Mouse (Mus musculus) monocyte, adult 2 months (primary cell): ENCODE measurements around the gene Itga2.

ENCODE experiments used
- DNase-seq, 2 experiments: peaks; one replicate each; pipeline ENCODE4 v3.0.0; 2022; ENCODE audit warnings: low spot score in 2 of 2, low read depth in 1 of 2

The Itga2 gene

DNA sequence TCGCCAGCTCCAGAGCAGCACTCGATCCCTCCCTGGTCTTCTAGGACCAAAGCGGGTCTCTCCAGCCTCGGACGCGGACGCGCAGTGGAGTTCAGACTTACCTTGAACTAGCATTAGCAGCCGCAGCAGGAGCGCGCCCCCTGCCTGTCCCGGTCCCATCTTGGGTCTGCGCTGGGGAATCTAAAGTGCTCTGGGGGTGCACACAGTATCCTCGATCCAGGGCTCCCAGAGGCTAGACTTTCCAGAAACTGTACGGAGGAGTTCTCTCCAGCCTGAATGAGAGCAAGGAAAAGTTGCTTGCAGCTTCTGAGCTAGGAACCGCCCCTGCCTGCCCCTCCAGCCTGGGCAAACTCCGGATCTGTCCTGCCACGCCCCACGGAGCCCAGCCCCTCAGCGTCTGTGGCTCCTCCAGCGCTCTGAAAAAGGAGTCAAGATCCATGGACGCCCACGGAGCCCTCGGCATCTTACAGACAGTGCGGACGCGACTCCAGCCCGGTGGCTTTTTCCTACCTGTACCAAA lies at the start of gene Itga2:
Itga2 (minus strand) TSS at position 326 of the 520 bp plus-strand sequence.
- no peak for DNase-seq

DNA sequence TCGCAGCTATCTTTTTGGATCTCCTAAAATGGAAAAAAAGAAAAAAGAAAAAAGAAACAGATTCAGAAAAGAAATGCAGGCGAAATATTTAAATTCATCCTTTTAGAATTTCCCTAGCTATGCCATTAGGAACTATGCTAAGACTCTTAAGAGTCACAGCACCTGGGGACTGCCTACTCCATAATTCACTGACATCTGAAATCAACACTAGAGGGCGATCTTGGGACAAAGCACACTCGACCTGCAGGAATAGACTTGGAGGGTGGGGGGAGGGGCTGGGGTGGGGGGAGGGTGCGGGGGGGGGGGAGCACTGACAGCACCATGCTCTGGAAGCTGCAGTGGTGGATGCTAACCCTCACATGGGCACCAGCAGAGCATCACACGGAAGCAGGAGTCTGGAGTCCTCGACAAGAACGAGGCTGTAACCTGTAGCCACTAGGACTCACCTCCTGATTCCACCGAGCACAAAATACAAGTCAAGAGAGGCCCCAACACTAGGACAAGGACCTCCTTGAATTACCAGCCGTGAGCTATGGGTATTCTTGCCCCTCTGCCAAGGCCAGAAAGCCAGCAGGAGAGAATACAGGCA lies 49.0 kb upstream of the Itga2 start:
- no peak for DNase-seq

DNA sequence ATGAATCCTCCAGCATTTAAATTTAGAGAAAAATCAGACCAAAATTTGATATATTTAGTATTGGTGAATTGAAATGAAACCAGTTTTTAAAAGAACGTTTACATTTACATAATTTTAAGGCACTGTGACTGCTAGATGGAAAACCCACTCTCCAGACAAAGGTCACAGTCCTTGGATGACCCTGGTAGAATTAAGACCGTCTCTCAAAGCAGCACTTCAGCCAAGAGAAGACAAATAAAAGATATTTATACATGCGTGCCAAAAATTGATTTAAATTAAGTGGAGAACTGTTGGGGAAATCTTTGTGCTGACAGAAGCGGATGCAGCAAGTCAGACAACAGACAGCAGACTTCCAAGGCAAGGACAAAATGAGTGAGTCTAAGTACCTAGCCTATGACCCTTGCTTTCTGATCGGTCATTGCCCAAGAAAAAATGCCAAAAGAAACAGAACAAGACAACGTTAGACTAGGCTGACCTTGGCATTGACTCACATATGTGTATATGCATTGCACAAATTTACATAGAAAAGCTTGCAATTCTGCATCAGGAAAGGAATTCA lies 42.7 kb upstream of the Itga2 start:
- DNase-seq: no peak

DNA sequence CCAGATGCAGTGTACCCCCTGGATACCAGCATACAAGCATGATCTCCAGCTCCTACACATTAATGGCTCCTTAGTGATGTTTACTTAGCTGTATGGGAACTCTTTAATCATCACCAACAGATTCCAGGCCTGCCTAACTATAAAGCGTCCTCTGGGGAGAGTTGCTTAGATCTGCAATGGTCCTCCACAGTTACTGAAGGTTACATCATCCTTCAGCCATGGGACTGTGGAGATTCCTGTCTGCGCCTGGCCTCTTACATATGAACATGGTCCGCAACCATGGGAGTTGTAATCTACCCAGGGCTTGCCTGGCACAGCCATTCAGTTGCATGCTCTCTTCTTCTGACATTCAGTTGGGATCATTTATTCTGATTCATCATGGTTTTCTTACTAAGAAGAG lies 40.0 kb upstream of the Itga2 start:
- no peak for DNase-seq

DNA sequence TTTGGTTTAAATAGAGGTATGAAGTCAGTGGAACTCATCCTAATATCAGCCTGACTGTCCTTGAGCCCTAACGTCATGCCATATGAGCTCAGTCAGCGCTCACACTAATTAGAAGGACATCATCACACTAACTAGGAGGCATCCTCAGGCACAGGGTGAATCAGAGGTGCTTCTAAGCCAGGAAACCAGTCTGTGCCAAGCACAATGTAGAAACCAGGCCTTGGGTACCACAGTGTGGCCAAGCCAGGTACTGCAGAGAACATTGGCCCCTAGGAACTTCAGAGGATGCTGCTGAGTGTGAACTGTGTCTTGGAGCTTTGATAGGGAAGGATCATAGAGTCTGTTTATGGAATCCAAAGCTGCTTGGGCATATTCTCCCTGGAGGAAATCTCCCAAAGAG lies 32.3 kb upstream of the Itga2 start:
- peak; percentile 6 to 19 for DNase-seq

DNA sequence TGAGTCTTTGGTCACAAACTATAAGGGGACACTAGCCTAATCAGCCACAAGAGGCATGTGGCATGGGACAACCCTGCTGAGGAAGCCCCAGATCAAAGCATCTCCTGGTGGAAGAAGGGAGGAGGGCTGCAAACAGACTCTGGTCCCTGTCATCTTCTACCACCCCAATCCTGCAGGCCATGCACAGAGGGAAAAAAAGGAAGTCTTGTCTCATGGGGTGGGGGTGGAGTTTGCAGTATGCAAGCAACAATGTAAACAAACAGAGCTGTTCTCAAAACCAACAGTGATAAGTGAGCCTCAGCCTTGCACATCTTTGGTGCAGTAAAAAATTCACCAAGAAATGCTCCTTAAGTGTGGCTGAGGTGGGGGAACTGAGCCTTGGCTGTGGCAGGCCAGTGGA lies 22.6 kb upstream of the Itga2 start:
- DNase-seq: no peak

DNA sequence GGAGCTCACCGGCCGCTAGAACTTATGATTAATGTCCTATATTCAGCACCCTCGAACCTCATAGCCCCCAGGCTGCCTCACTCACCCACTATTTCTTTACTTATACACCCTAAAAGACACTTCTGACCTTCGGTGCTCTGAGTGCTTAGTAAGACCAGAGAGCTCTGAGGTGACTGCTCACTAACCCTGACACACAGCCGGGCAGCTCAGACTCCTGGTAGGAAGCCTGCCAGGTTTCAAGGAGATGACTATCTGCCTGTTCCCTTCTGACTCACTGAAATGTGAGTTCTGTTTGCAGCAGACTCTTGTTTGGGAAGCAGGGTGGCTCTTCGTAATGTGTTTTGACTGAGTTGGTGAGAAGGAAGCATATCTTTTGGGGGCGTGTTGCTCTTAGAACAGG lies 1.6 kb upstream of the Itga2 start:
- no peak for DNase-seq

DNA sequence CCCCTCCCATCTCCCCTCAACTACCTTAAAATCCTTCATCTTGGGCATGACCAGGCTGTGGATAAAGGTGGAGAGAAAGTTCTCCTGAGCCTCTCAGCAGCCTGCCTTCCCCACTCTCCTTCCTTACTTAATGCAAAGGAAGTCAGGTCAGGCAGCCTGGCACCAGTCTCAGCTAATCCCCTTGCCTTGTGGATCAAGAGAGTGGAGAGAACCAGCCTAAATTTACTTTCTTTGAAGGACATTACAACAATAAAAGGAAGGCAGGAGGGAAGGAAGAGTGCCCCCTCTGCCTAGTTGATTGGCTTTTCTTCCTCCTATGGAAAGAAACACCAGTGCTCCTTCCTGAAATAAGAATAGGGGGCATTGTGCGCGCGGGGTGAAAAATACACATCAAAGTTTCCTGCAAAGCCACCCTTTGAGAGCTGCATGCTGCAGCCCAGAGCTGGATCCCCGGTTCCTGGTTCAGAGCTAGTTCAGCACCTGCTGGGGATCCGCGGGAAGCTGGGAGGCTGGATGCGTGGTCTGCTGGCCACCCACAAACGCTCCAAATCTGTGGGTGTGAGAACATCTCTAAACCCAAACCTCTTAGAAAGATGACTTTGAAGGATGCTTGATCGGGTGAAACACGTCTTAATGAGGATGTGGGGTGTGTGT lies 777 bp downstream of the Itga2 start:
- no peak for DNase-seq

DNA sequence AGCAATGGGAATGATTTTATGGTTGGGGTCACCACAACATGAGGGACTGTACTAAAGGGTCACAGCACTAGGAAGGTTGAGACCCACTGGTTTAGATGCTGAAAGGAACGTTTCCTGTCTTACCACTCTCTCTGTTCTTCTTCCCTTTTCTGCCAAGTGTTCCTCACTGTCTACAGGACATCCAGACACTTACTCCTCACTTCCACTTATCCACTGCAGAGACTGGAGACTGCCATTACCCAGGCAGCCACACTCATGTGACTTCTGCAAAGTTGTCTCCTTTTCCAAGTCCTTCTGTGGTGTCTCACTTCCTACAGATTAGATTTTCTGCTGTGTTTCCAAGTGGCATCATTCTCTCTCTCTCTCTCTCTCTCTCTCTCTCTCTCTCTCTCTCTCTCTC lies 7.1 kb downstream of the Itga2 start:
- DNase-seq: no peak

DNA sequence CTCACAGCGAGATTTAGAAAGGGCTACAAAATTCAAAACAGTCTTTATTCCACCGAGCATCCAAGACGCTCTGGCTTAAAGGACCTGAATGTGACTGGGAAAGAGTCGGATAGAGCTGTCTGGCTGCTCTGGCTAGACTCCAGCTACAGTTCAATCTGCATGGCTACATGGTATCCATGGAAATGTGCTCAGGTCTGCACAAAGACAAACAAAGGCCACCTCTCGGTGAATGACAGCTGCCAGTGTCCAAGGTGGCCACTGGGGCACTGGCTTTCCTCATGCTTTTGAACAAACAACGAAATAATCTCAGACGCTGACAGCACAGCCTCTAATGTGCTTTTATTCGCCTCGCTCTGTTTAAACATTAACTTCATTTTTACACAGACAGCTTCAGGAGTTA lies 8.6 kb downstream of the Itga2 start:
- DNase-seq: no peak

DNA sequence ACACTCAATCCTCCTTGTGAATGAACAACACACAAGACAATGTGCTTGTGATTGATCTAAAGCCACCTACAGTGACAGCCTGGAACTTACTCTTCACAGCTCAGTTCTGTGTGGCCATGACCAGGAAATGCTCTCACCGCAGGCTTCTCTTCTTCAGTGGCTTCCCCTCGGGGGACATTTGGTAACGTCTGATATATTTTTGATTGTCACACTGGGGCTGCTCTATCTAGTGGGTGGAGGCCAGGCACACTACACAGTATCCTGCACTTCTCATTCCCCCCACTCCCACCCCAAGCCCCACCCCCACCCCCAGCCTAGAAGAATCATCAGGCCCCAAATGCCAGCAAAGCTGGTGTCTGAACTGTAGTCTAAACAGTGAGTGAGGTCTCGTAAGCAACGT lies 16.1 kb downstream of the Itga2 start:
- DNase-seq: no peak

DNA sequence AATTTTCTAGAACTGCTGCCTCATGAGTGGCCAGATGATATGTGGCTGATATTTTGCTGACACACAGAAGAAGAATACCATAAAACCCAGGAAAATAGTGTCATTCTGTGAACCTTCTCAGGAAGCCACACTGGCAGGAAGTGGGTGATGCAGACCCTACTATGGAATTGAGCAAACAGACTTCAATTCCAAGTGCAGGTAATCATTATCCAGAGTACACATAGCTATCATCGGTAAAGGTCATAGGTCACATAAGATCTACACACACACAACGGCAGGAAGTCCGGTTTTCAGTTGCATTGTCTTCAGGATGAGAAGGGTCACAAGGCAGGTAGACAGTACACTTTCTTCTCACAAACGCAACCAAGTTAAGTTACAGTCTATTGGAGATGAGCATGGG lies 16.9 kb downstream of the Itga2 start:
- no peak for DNase-seq

DNA sequence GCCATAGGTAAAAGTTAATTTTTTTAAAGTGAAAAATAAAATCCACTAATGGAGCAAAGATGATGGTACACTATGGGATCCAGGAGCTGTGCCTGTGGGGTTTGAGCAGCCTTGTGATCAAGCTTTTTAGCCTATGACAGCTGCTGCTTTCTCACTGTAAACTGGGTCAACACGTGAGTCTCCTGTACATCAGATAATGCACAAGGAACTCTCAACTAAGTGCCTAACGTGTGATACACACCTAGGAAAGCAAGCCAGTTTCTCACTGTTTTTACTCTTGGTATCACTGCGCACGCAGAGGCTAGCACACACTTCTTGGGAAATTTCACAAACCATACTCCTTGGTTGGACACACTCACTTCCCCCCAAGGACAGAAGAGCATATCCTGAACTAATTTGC lies 17.3 kb downstream of the Itga2 start:
- no peak for DNase-seq

DNA sequence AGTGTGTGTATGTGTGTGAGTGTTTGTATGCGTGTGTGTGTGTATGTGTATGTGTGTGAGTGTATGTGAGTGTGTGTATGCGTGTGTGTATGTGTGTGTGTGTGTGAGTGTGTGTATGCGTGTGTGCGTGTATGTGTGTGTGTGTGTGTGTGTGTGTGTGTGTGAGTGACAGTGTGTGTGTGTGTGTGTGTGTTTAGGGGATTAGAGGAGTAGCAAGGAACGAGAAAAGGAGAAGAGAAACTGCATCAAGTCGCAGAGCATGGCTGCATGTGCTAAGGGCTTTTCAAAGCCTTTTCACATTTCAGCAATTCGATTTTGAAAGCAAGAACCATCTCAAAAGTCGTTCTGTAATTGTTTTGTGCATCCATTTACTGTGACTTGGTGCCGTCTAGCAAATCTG lies 21.3 kb downstream of the Itga2 start:
- no peak for DNase-seq

DNA sequence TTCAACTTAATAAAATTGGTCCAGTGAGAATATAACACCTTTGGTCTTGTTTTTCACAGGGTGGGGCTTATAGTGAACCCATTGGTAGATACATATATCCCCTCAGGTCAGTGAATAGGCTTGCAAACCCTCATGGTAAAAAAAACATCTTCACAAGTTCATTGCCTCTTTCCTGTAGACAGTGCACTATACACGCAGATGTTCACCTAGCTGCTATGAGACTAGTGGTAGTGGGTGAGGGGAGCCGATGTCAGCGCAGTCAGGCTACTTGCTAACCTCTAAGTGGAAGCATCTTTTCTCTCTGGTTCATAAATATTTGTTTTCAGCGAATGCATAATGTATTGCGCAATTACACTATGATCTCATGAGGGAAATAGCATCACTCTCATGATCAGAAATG lies 22.4 kb downstream of the Itga2 start:
- DNase-seq: no peak

DNA sequence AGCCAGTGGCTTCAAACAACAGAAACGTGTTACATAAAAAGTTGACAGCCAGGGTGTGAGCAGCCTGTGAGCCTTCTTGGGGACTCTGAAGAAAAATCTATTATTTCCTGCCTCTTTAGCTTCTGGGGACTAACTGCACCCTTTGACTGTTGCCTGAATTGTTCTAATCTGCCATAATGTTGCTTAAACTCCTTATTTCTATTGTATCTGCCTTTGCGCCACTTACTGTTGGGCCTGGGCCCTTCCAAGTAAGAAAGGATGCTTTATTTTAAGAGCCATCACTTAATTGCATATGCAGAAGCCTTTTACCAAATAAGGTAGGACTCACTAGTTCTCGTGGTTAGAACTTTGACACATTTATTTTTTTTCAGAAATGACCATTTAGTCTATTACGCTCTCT lies 24.0 kb downstream of the Itga2 start:
- DNase-seq: no peak

DNA sequence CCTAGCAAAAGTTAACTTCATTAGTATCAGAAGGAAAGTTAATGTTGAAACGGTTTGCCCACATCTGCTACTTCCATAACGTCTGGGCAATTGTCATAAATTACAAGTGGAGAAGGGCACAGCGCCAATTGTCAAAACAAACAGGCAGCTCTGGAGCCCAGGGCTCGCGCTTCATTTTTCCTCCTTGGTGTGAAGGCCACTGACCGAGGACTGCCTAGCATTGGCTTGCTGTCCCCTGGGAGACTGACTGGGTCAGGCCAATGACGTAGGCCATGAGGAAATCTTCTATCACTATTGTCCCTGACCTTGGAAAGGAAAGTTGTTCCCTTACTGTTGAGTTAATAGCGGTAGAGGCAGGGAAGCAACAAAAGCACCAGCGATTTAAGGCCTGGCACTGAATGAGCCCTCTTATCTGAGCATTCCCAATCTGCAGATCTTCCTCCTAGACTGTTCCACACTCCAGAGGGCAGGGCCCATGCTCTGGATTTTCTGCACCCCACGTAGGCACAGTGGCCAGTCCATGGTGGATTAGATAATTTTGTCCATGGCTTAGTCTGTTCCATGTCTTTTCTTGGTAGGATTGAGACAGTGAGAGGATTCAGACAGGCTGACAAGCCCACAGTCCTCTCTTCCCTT lies 35.0 kb downstream of the Itga2 start:
- DNase-seq: no peak

DNA sequence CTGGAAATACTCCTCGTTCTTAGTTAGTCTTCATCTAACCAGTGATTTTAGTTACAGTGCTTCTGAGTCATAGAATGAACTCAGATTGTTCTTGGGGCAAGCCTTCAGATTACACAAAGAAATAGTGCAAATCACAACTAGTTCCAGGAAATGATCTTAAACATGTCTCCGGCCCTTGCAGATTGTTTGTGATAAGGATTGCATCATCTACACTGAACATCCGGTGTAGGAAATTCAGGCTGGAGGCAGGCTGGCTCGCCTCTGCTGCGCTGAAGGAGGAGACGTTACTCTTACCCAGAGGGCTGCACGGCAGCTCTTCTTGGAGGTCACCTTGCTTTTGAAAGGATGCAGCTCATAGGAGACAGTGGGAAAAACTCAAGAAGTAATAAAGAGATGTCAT lies 36.0 kb downstream of the Itga2 start:
- no peak for DNase-seq

DNA sequence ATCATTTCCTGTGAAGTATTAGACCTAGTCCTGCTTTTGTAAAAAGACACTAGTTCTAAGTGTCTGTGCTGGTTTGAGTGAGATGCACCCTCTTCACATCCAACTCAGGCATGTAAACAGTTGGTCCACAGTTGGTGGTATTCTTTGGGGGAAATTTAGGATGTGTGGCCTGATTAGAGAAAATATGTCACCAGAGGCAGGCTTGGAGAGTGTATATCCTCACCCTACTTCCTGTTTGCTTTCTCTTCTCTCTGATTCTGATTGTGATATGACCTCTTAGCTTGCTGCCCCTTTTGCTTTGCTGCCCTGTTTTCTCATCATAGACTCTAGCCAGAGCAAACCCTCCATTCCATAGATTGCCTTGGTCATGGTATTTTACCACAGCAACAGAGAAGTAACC lies 37.2 kb downstream of the Itga2 start:
- no peak for DNase-seq

DNA sequence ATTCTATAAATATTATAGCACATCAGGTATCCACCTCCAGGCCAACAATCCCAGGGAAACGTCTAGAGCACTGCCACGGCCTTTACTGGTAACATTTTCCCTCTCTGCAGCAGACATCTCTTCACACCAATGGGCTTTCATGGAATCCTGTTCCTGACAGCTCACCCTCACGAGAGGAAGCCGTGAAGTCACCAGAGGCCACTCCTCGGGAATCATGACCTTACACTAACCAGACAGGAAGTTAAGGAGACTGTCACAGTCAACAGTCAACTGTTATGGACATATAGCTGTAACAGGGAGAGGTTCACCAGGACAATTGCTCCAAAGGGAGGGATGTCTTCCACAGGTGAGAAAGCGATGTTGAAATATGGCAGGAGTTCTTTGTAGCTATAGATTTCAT lies 40.2 kb downstream of the Itga2 start:
- no peak for DNase-seq

DNA sequence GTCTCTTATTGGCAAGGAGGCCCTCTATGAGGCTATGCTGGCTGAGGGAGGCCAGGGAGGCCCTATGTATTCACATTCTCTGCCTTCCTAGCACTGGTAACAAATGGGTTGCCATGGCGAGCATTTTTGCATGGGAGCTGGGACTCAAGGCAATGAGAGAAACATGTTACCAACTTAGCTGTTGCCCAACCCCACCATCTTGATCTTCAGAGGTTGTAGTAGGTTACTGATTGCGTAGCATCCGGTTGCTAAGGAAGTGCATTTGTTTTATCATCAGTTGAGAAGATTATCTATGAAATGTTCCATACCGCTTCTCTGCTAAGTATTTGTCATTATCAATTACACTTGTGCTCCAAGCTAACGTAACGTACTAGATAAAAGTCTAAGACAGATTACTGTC lies 44.2 kb downstream of the Itga2 start:
- no peak for DNase-seq

DNA sequence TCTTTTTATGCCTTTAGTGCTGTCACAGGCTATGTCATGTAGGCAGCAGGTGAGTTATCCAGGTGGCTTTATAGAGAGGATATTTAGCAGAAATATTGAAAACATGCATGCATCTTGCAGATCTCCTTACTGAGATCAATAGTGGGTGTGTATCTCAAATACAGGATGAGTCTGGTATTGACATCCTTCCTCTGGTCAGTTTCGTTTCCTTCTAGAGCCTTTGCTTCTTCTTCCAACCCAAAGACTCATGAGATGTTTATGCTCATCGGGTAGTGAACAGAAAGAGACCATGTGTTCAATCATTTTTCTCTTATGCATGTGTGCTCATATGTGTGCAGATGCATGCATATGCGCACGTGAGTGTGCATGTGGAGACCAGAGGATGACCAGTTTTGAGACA lies 44.6 kb downstream of the Itga2 start:
- no peak for DNase-seq
